Mouse (Mus musculus): ENCODE data around the gene 2310034C09Rik.

- no peak for TF ChIP-seq CTCF (IDR thresholded peaks at IDR 0.05; ENCODE audit: control insufficient read depth, insufficient read depth, insufficient replicate concordance, low read depth, low read length)
- no peak for TF ChIP-seq POLR2A (IDR thresholded peaks at IDR 0.05; ENCODE audit: control insufficient read depth, low read depth, low read length)
Observed at GRCm38 (mm10) chr16:88728812-88729275, 29.8 kb upstream of the 2310034C09Rik start, which contains the start of gene Krtap13-1.
